Mouse (Mus musculus): ENCODE measurements around the gene Ezr.
"Not testable (repeated sequence)": the region's sequence is repeated elsewhere in the genome, so short reads cannot be mapped to it uniquely, and the experiment has no call there.

Ezr gene

GRCm38 (mm10) chr17:6741271-6741670 is 41.3 kb downstream of the Ezr start:
- peak; percentile 2 for DNase-seq

- DNase-seq: peak; percentile 2
These were observed 42.0 kb downstream of the Ezr start for GRCm38 (mm10) chr17:6740331-6741170.

- DNase-seq: no peak
These were observed 42.8 kb downstream of the Ezr start for GRCm38 (mm10) chr17:6739756-6740155.

GRCm38 (mm10) chr17:6739266-6739665 is 43.3 kb downstream of the Ezr start:
- peak; percentile 2 for DNase-seq

GRCm38 (mm10) chr17:6738836-6739235 is 43.7 kb downstream of the Ezr start:
- DNase-seq: no peak

GRCm38 (mm10) chr17:6737273-6737997 is 45.1 kb downstream of the Ezr start:
- DNase-seq: no peak

GRCm38 (mm10) chr17:6736306-6737272 is 46.0 kb downstream of the Ezr start:
- no peak for DNase-seq

GRCm38 (mm10) chr17:6734746-6735441 is 47.7 kb downstream of the Ezr start:
- no peak for DNase-seq

- DNase-seq: no peak
These were observed 49.2 kb downstream of the Ezr start for GRCm38 (mm10) chr17:6733322-6733875.

- DNase-seq: no peak
These were observed 49.9 kb downstream of the Ezr start for GRCm38 (mm10) chr17:6732665-6733064.

GRCm38 (mm10) chr17:6731634-6732033 is 51.0 kb downstream of the Ezr start:
- no peak for DNase-seq

GRCm38 (mm10) chr17:6731132-6731531 is 51.5 kb downstream of the Ezr start:
- no peak for DNase-seq

GRCm38 (mm10) chr17:6729244-6729742 is 53.3 kb downstream of the Ezr start:
- DNase-seq: no peak

GRCm38 (mm10) chr17:6727996-6728610 is 54.5 kb downstream of the Ezr start:
- DNase-seq: no peak

GRCm38 (mm10) chr17:6713944-6714343 is 68.6 kb downstream of the Ezr start:
- not testable (repeated sequence) for DNase-seq

- DNase-seq: not testable (repeated sequence)
These were observed 69.1 kb downstream of the Ezr start for GRCm38 (mm10) chr17:6713483-6713882.

GRCm38 (mm10) chr17:6708194-6708593 is 74.4 kb downstream of the Ezr start:
- not testable (repeated sequence) for DNase-seq

- not testable (repeated sequence) for DNase-seq
These were observed 75.2 kb downstream of the Ezr start for GRCm38 (mm10) chr17:6707422-6707821.

GRCm38 (mm10) chr17:6706448-6706847 is 76.1 kb downstream of the Ezr start:
- DNase-seq: not testable (repeated sequence)

- not testable (repeated sequence) for DNase-seq
These were observed 79.0 kb downstream of the Ezr start for GRCm38 (mm10) chr17:6703381-6704270.

Measured in liver (tissue).